24 mouse cellular contexts compared by ENCODE assay signal in the genomic region with DNA sequence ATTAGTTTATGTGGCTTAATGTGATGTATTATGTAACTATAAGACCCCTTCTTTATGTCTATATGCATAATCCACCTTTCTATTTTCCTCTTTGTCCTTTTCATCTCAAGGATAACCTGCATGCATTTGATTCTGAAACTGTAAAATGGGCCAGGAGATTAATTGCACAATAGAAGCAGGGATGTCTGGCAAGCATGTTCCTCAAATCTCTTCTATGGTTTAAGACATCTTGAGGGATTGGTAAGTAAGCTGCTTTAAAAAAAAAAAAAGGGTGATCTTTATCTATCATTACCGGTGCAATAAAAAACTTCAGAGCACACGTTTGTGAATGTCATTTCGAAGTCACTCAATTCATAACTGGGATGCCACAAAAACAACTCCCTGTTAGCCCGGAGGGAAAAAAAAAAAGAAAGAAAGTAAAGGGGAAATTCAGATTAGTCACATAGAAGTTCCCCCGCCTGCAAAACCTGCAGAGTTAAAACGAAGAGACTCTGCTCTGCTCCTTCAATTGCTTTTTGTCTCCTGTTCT. TPM values are rescaled to one million over a fixed set of nuclear protein-coding genes. Genes with fewer than 3 reads are reported as not detected.
DNase-seq lines count a peak whose midpoint lies in the region; ATAC-seq lines count a peak whose summit lies in the region.
"Had no signal": no experiment of that assay in that cellular context is flagged by ENCODE, and none has a peak within 500 bp of the region (broad histone marks: within the 10 kb centered on the region; RNA-seq: fewer than 3 reads in every experiment).

A gene (plus strand): TSS at position 479 of the 529 bp plus-strand sequence.

- peak; percentile 4 for DNase-seq in embryonic facial prominence, embryonic 14.5 days (ENCODE audit: low spot score)
- no peak for DNase-seq in embryonic facial prominence, embryonic 10.5 days (ENCODE audit: low spot score)
- DNase-seq in layer of hippocampus, adult 9-10 months (ENCODE audit: low spot score): no peak
- DNase-seq in thymus, postnatal 0 days (ENCODE audit: low spot score): no peak
- DNase-seq in hindbrain, embryonic 10.5 days (ENCODE audit: low spot score): no peak
- DNase-seq: adrenal gland, adult 2 months; adrenal gland, postnatal 25 days; cerebellum, adult 2 months; cerebellum, postnatal 10 days; gastrocnemius, postnatal 14 days; heart, postnatal 36 days had no signal

- ATAC-seq in embryonic facial prominence, embryonic 14.5 days (ENCODE audit: low read depth): no peak
- peak; percentile 28 for ATAC-seq in CD4-positive, CD25-positive, alpha-beta regulatory T cell, adult 4 months
- ATAC-seq in granulocyte monocyte progenitor cell, adult 5-6 weeks (replicated peaks; ENCODE audit: poor library complexity, severe bottlenecking): peak; percentile 58
- ATAC-seq: forebrain, embryonic 16.5 days; hindbrain, embryonic 16.5 days; Patski had no signal

- no peak within 1 kb of the TSS for H3K27ac ChIP-seq in embryonic facial prominence, embryonic 14.5 days (replicated peaks; ENCODE audit: low read depth, low read length)
- H3K27ac ChIP-seq in embryonic facial prominence, embryonic 10.5 days (replicated peaks): no peak within 1 kb of the TSS
- no peak within 1 kb of the TSS for H3K27ac ChIP-seq in hindbrain, embryonic 10.5 days
- H3K27ac ChIP-seq: forebrain, embryonic 12.5 days; heart, embryonic 13.5 days; hindbrain, embryonic 12.5 days; intestine, embryonic 15.5 days had no signal

- H3K4me2 ChIP-seq in embryonic facial prominence, embryonic 14.5 days (ENCODE audit: low read depth, low read length): no peak within 1 kb of the TSS
- H3K4me2 ChIP-seq: forebrain, embryonic 12.5 days; heart, embryonic 13.5 days; hindbrain, embryonic 12.5 days; intestine, embryonic 15.5 days had no signal

- H3K36me3 ChIP-seq in embryonic facial prominence, embryonic 14.5 days (ENCODE audit: control insufficient read depth, insufficient read depth, low read length): no peaks in the 10 kb centered on the region
- no peaks in the 10 kb centered on the region for H3K36me3 ChIP-seq in embryonic facial prominence, embryonic 10.5 days (replicated peaks)
- H3K36me3 ChIP-seq in megakaryocyte, embryonic 14.5 days (replicated peaks; ENCODE audit: low read length): no peaks in the 10 kb centered on the region
- no peaks in the 10 kb centered on the region for H3K36me3 ChIP-seq in hindbrain, embryonic 10.5 days
- H3K36me3 ChIP-seq: forebrain, embryonic 12.5 days; heart, embryonic 13.5 days; hindbrain, embryonic 12.5 days; intestine, embryonic 15.5 days had no signal

- H3K9ac ChIP-seq in embryonic facial prominence, embryonic 14.5 days (ENCODE audit: low read depth, low read length): no peak within 1 kb of the TSS
- H3K9ac ChIP-seq: forebrain, embryonic 12.5 days; heart, embryonic 13.5 days; hindbrain, embryonic 12.5 days; intestine, embryonic 15.5 days had no signal

- no peaks in the 10 kb centered on the region for H3K4me1 ChIP-seq in embryonic facial prominence, embryonic 14.5 days (ENCODE audit: control insufficient read depth, insufficient read depth, low read length)
- H3K4me1 ChIP-seq in embryonic facial prominence, embryonic 10.5 days: peaks cover 7% of the 10 kb centered on the region; the same call in 1 of the 2 replicates
- H3K4me1 ChIP-seq in megakaryocyte, embryonic 14.5 days: peaks cover 27% of the 10 kb centered on the region
- H3K4me1 ChIP-seq in hindbrain, embryonic 10.5 days (replicated peaks): 0 out of 2 replicates have a peak, but pooled peaks cover 3% of the 10 kb centered on the region
- H3K4me1 ChIP-seq: forebrain, embryonic 12.5 days; hindbrain, embryonic 12.5 days; intestine, embryonic 15.5 days had no signal

- WGBS in embryonic facial prominence, embryonic 14.5 days: 43% methylated on average over 6 of the region's 6 CpGs
- 75% methylated on average over 6 of the region's 6 CpGs for WGBS in embryonic facial prominence, embryonic 10.5 days
- WGBS in hindbrain, embryonic 10.5 days: 75% methylated on average over 6 of the region's 6 CpGs

- H3K4me3 ChIP-seq in embryonic facial prominence, embryonic 14.5 days (ENCODE audit: low read depth, low read length): no peak within 1 kb of the TSS
- H3K4me3 ChIP-seq in embryonic facial prominence, embryonic 10.5 days: no peak within 1 kb of the TSS
- H3K4me3 ChIP-seq in megakaryocyte, embryonic 14.5 days (replicated peaks): peak within 1 kb of the TSS; percentile 84
- H3K4me3 ChIP-seq in hindbrain, embryonic 10.5 days: no peak within 1 kb of the TSS
- H3K4me3 ChIP-seq: forebrain, embryonic 12.5 days; heart, embryonic 13.5 days; hindbrain, embryonic 12.5 days; intestine, embryonic 15.5 days had no signal

- H3K27me3 ChIP-seq in embryonic facial prominence, embryonic 14.5 days (replicated peaks; ENCODE audit: control insufficient read depth, insufficient read depth, low read length): no peaks in the 10 kb centered on the region
- H3K27me3 ChIP-seq in embryonic facial prominence, embryonic 10.5 days (replicated peaks; ENCODE audit: low read depth, poor library complexity, severe bottlenecking): no peaks in the 10 kb centered on the region
- peaks cover 19% of the 10 kb centered on the region for H3K27me3 ChIP-seq in megakaryocyte, embryonic 14.5 days (replicated peaks)
- no peaks in the 10 kb centered on the region for H3K27me3 ChIP-seq in hindbrain, embryonic 10.5 days (ENCODE audit: insufficient read depth, poor library complexity, severe bottlenecking)
- H3K27me3 ChIP-seq: forebrain, embryonic 12.5 days; heart, embryonic 13.5 days; hindbrain, embryonic 12.5 days; intestine, embryonic 15.5 days; Patski had no signal

- H3K9me3 ChIP-seq in embryonic facial prominence, embryonic 14.5 days (ENCODE audit: control insufficient read depth, low read length): no peaks in the 10 kb centered on the region
- no peaks in the 10 kb centered on the region for H3K9me3 ChIP-seq in embryonic facial prominence, embryonic 10.5 days
- H3K9me3 ChIP-seq in megakaryocyte, embryonic 14.5 days: no peaks in the 10 kb centered on the region
- no peaks in the 10 kb centered on the region for H3K9me3 ChIP-seq in hindbrain, embryonic 10.5 days
- H3K9me3 ChIP-seq: forebrain, embryonic 12.5 days; heart, embryonic 13.5 days; hindbrain, embryonic 12.5 days; intestine, embryonic 15.5 days had no signal

RNA-seq across cellular contexts. Expression of the gene that starts here (rescaled TPM):
- polyA plus RNA-seq in embryonic facial prominence, embryonic 14.5 days (2014; fragmentation: Nextera tagmentation; extraction: Ambion mirVana): 0.08 and 0.33 TPM in 2 replicates
- polyA plus RNA-seq in embryonic facial prominence, embryonic 10.5 days (2016; fragmentation: Nextera tagmentation; extraction: Ambion mirVana): not detected in 2 replicates
- 1 to 10 TPM in 1 of 2 experiments, under 1 TPM in 1; 0.35 to 1.3 TPM for polyA plus RNA-seq in CD4-positive, CD25-positive, alpha-beta regulatory T cell, adult 4 months (2017; shearing (Covaris generic))
- not detected in 2 replicates for total RNA-seq in granulocyte monocyte progenitor cell, adult 5-6 weeks (2014; fragmentation: Nextera tagmentation)
- not detected in 2 replicates for total RNA-seq in granulocyte monocyte progenitor cell, adult 5-6 weeks (2017)
- 0.13 and 0.92 TPM in 2 replicates for polyA plus RNA-seq in megakaryocyte, embryonic 14.5 days (2012; ENCODE audit: insufficient read depth, low replicate concordance)
- 0.18 and 0.26 TPM in 2 replicates for polyA plus RNA-seq in thymus, postnatal 0 days (2015; fragmentation: Nextera tagmentation; extraction: Ambion mirVana)
- 0.09 TPM in 1 of 2 replicates, not detected in the other for polyA plus RNA-seq in hindbrain, embryonic 10.5 days (2016; fragmentation: Nextera tagmentation; extraction: Ambion mirVana)
- total RNA-seq: adrenal gland, adult 2 months; adrenal gland, postnatal 25 days; gastrocnemius, adult 18-20 months; gastrocnemius, postnatal 14 days; heart, adult 8-10 months; heart, postnatal 36 days had no signal
- polyA plus RNA-seq: adrenal gland, adult 2 months; cerebellum, adult 2 months; embryonic facial prominence, embryonic 11.5 days; forebrain, embryonic 12.5 days; forebrain, embryonic 16.5 days; heart, embryonic 13.5 days; hindbrain, embryonic 12.5 days; hindbrain, embryonic 16.5 days; intestine, embryonic 15.5 days; Patski had no signal

Comparison
In these comparisons a context has a peak if more than half of its experiments do, and no peak if none do; other contexts are left out.
1. Peak in DNase-seq in embryonic facial prominence, embryonic 14.5 days; RNA of the gene not detected or under 1 TPM.
2. Peak in ATAC-seq in granulocyte monocyte progenitor cell, adult 5-6 weeks; RNA of the gene not detected or under 1 TPM.